Mouse (Mus musculus) heart, postnatal 0 days (tissue): ENCODE measurements around the gene Negr1. TPM values are rescaled to one million over a fixed set of nuclear protein-coding genes. Genes with fewer than 3 reads are reported as not detected.
A peak's percentile ranks its signal among the peaks of the same experiment; 100 is the strongest.

ENCODE experiments used
- ATAC-seq: fragments of 200-750 bp; cut with Nextera tagmentation; 2 replicates; pipeline ENCODE4 v1.8.0; 2017; ENCODE audit warnings: low read depth, moderate number of reproducible peaks, moderate library complexity; ENCODE audit not compliant: insufficient read depth
- DNase-seq: peaks from one replicate; pipeline ENCODE4 v3.0.0-alpha.2; 2016; ENCODE audit warnings: low spot score
- H3K27ac ChIP-seq: fragments of 300-500 bp; sonication (generic); 2 replicates; pipeline ENCODE4 v1.5.1; 2014; ENCODE audit warnings: low read depth, mild to moderate bottlenecking
- H3K27me3 ChIP-seq: fragments of 300-500 bp; sonication (generic); 2 replicates; pipeline ENCODE4 v1.6.1; 2014; ENCODE audit warnings: low read length, mixed read lengths; ENCODE audit not compliant: control insufficient read depth, insufficient read depth
- H3K36me3 ChIP-seq: fragments of 300-500 bp; sonication (generic); replicated peaks from 2 replicates; pipeline ENCODE4 v1.6.1; 2014; ENCODE audit warnings: low read length, mixed read lengths; ENCODE audit not compliant: control insufficient read depth, insufficient read depth
- H3K4me1 ChIP-seq: fragments of 300-500 bp; sonication (generic); 2 replicates; pipeline ENCODE4 v1.6.1; 2014; ENCODE audit warnings: antibody characterized with exemption; ENCODE audit not compliant: control insufficient read depth, insufficient read depth
- H3K4me2 ChIP-seq: fragments of 300-500 bp; sonication (generic); 2 replicates; pipeline ENCODE4 v1.6.1; 2014; ENCODE audit warnings: low read depth, mild to moderate bottlenecking, low read length, moderate library complexity
- H3K4me3 ChIP-seq: fragments of 300-500 bp; sonication (generic); 2 replicates; pipeline ENCODE4 v1.5.1; 2014; ENCODE audit warnings: low read depth, low read length
- H3K9ac ChIP-seq: fragments of 300-500 bp; sonication (generic); replicated peaks from 2 replicates; pipeline ENCODE4 v1.6.1; 2014; ENCODE audit warnings: low read depth, low read length, mixed read lengths
- H3K9me3 ChIP-seq: fragments of 300-500 bp; sonication (generic); replicated peaks from 2 replicates; pipeline ENCODE4 v1.6.1; 2016; ENCODE audit warnings: low read length; ENCODE audit not compliant: control insufficient read depth
- CTCF ChIP-seq: IDR thresholded peaks from 2 replicates; pipeline ENCODE4 v1.5.1; 2016; ENCODE audit warnings: antibody characterized with exemption, control low read depth, low read depth
- EP300 ChIP-seq: IDR thresholded peaks from 2 replicates; pipeline ENCODE4 v1.6.1; 2016; ENCODE audit warnings: antibody characterized with exemption, low read depth
- WGBS: fragments of 180-500 bp; shearing (Covaris S2); extraction: QIAGEN DNeasy Blood & Tissue Kit; methylation state at CpG from one replicate; pipeline ENCODE4 v1.1.7; 2014; 5-methylcytosine and 5-hydroxymethylcytosine counted together
- polyA plus RNA-seq: library from polyadenylated mRNA; unstranded; fragments of >200 nt; fragmentation: Nextera tagmentation; extraction: Ambion mirVana; gene quantifications from 2 replicates; pipeline ENCODE4 v1.2.1, GENCODE M21; 2015
- total RNA-seq: library from RNA; depleted of rRNA; stranded (reverse); fragments of >200 nt; gene quantifications from 2 replicates; pipeline ENCODE4 v1.2.3, GENCODE M21; 2014; ENCODE audit warnings: low replicate concordance

Gene Negr1
- total and polyA plus RNA-seq, 2 experiments from 2014 or later, result 0.55 to 2.0 TPM

- Histone ChIP-seq H3K27ac (no peak overlapping the region), H3K27me3 (peaks cover 46% of the 10 kb centered on the region), H3K9me3 (no peaks in the 10 kb centered on the region), H3K9ac (no peak overlapping the region), H3K36me3 (no peaks in the 10 kb centered on the region), H3K4me3 (peak overlapping the region; percentile 54), H3K4me1 (no peaks in the 10 kb centered on the region), H3K4me2 (peak overlapping the region; percentile 85)
- under 1% methylated on average over 27 of the region's 27 CpGs for WGBS
- TF ChIP-seq CTCF (no peak), EP300 (no peak)
- peak; percentile 70 for ATAC-seq
- peak; percentile 44 for DNase-seq
These were observed 828 bp upstream of the Negr1 start for GRCm38 (mm10) chr3:156560766-156561165.

- H3K4me2 ChIP-seq, result peak overlapping the region; percentile 85
- H3K4me1 ChIP-seq, result no peaks in the 10 kb centered on the region
- TF ChIP-seq EP300 (no peak), CTCF (no peak)
- H3K27ac ChIP-seq, result no peak overlapping the region
- WGBS, result 2% methylated on average over 10 of the region's 10 CpGs
- H3K36me3 ChIP-seq, result no peaks in the 10 kb centered on the region
- DNase-seq (no peak), ATAC-seq (no peak)
- no peaks in the 10 kb centered on the region for H3K9me3 ChIP-seq
- peaks cover 46% of the 10 kb centered on the region for H3K27me3 ChIP-seq
- H3K4me3 ChIP-seq, result peak overlapping the region; percentile 54
- H3K9ac ChIP-seq, result no peak overlapping the region
These were observed 811 bp downstream of the Negr1 start for GRCm38 (mm10) chr3:156562424-156562785.

- no peak overlapping the region for H3K27ac ChIP-seq
- no peaks in the 10 kb centered on the region for H3K36me3 ChIP-seq
- H3K27me3 ChIP-seq, result peaks cover 42% of the 10 kb centered on the region
- H3K9me3 ChIP-seq, result no peaks in the 10 kb centered on the region
- no peak for TF ChIP-seq EP300
- TF ChIP-seq CTCF, result no peak
- DNase-seq (no peak), ATAC-seq (no peak)
- peak overlapping the region; percentile 85; the same call in 1 of the 2 replicates for H3K4me2 ChIP-seq
- no peak overlapping the region for H3K9ac ChIP-seq
- whole genome bisulfite sequencing, result 25% methylated on average over 2 of the region's 2 CpGs
- no peaks in the 10 kb centered on the region for H3K4me1 ChIP-seq
- H3K4me3 ChIP-seq, result no peak overlapping the region
These were observed 1.2 kb downstream of the Negr1 start for GRCm38 (mm10) chr3:156562796-156563195.

- Histone ChIP-seq H3K4me3 (no peak overlapping the region), H3K4me2 (no peak overlapping the region)
- ATAC-seq, result no peak
These were observed 1.8 kb downstream of the Negr1 start for GRCm38 (mm10) chr3:156563353-156563752.

GRCm38 (mm10) chr3:156573465-156573864 lies 11.9 kb downstream of the Negr1 start:
- TF ChIP-seq CTCF (no peak), EP300 (no peak)
- DNase-seq (no peak), ATAC-seq (no peak)
- no peak overlapping the region for H3K27ac ChIP-seq
- no peaks in the 10 kb centered on the region for H3K4me1 ChIP-seq
- no peak overlapping the region for H3K9ac ChIP-seq
- H3K4me2 ChIP-seq, result no peak overlapping the region
- 0 out of 2 replicates have a peak, but pooled peaks cover 3% of the 10 kb centered on the region for H3K9me3 ChIP-seq
- no peaks in the 10 kb centered on the region for H3K36me3 ChIP-seq
- no peaks in the 10 kb centered on the region for H3K27me3 ChIP-seq
- no peak overlapping the region for H3K4me3 ChIP-seq
- 24% methylated on average over 2 of the region's 2 CpGs for WGBS

More at GRCm38 (mm10) chr3:156563353-156563752, 1.8 kb downstream of the Negr1 start:
- peaks cover 42% of the 10 kb centered on the region for H3K27me3 ChIP-seq
- H3K27ac ChIP-seq, result no peak overlapping the region
- no peak overlapping the region for H3K9ac ChIP-seq
- no peaks in the 10 kb centered on the region for H3K36me3 ChIP-seq
- 27% methylated on average over 3 of the region's 3 CpGs for WGBS
- no peaks in the 10 kb centered on the region for H3K9me3 ChIP-seq
- DNase-seq, result no peak
- H3K4me1 ChIP-seq, result no peaks in the 10 kb centered on the region
- TF ChIP-seq EP300 (no peak), CTCF (no peak)

GRCm38 (mm10) chr3:156576292-156576691 lies 14.7 kb downstream of the Negr1 start:
- ATAC-seq (no peak), DNase-seq (no peak)
- 0 out of 2 replicates have a peak, but pooled peaks cover 3% of the 10 kb centered on the region for H3K9me3 ChIP-seq
- H3K4me1 ChIP-seq, result no peaks in the 10 kb centered on the region
- H3K4me3 ChIP-seq, result no peak overlapping the region
- no peak overlapping the region for H3K9ac ChIP-seq
- H3K4me2 ChIP-seq, result no peak overlapping the region
- H3K27me3 ChIP-seq, result no peaks in the 10 kb centered on the region
- TF ChIP-seq CTCF (no peak), EP300 (no peak)
- 91% methylated on average over 1 of the region's 1 CpGs for WGBS
- no peaks in the 10 kb centered on the region for H3K36me3 ChIP-seq
- H3K27ac ChIP-seq, result no peak overlapping the region
